Mouse (Mus musculus): ENCODE data around the gene Fig4.

Gene Fig4

GRCm38 (mm10) chr10:41302689-41303431 is at the start of gene Fig4:
Fig4 (minus strand) TSS chr10:41303260.
- DNase-seq (ENCODE audit: low spot score in 2 of 2), result peak; percentile 92 to 96

- DNase-seq (ENCODE audit: low spot score in 2 of 2), result no peak
These were observed 38.3 kb upstream of the Fig4 start for GRCm38 (mm10) chr10:41341346-41341745.

GRCm38 (mm10) chr10:41332533-41333043 is 29.5 kb upstream of the Fig4 start:
- DNase-seq (ENCODE audit: low spot score in 2 of 2), result no peak

- no peak for DNase-seq (ENCODE audit: low spot score in 2 of 2)
These were observed 12.8 kb upstream of the Fig4 start for GRCm38 (mm10) chr10:41315866-41316265.

GRCm38 (mm10) chr10:41308205-41308604 is 5.1 kb upstream of the Fig4 start:
- no peak for DNase-seq (ENCODE audit: low spot score in 2 of 2)

GRCm38 (mm10) chr10:41304961-41305455 is 1.9 kb upstream of the Fig4 start:
- no peak for DNase-seq (ENCODE audit: low spot score in 2 of 2)

- DNase-seq (ENCODE audit: low spot score in 2 of 2), result peak; percentile 88 to 90
These were observed 782 bp upstream of the Fig4 start, which contains the start of gene Ak9 for GRCm38 (mm10) chr10:41303639-41304444. Ak9 (plus strand) TSS chr10:41303980.

GRCm38 (mm10) chr10:41300161-41300560 is 2.9 kb downstream of the Fig4 start:
- DNase-seq (ENCODE audit: low spot score in 2 of 2), result no peak

GRCm38 (mm10) chr10:41295145-41295544 is 7.9 kb downstream of the Fig4 start:
- no peak for DNase-seq (ENCODE audit: low spot score in 2 of 2)

- no peak for DNase-seq (ENCODE audit: low spot score in 2 of 2)
These were observed 8.3 kb downstream of the Fig4 start for GRCm38 (mm10) chr10:41294734-41295133.

GRCm38 (mm10) chr10:41293019-41293418 is 10.0 kb downstream of the Fig4 start:
- DNase-seq (ENCODE audit: low spot score in 2 of 2), result no peak

- DNase-seq (ENCODE audit: low spot score in 2 of 2), result no peak
These were observed 12.0 kb downstream of the Fig4 start for GRCm38 (mm10) chr10:41291021-41291420.

GRCm38 (mm10) chr10:41288771-41289415 is 14.2 kb downstream of the Fig4 start:
- DNase-seq (ENCODE audit: low spot score in 2 of 2), result peak; percentile 84 to 94

- no peak for DNase-seq (ENCODE audit: low spot score in 2 of 2)
These were observed 15.0 kb downstream of the Fig4 start for GRCm38 (mm10) chr10:41288074-41288473.

GRCm38 (mm10) chr10:41287618-41288017 is 15.4 kb downstream of the Fig4 start:
- DNase-seq (ENCODE audit: low spot score in 2 of 2), result no peak

GRCm38 (mm10) chr10:41282086-41282485 is 21.0 kb downstream of the Fig4 start:
- no peak for DNase-seq (ENCODE audit: low spot score in 2 of 2)

GRCm38 (mm10) chr10:41280796-41281195 is 22.3 kb downstream of the Fig4 start:
- DNase-seq (ENCODE audit: low spot score in 2 of 2), result no peak

GRCm38 (mm10) chr10:41280177-41280576 is 22.9 kb downstream of the Fig4 start:
- no peak for DNase-seq (ENCODE audit: low spot score in 2 of 2)

GRCm38 (mm10) chr10:41278808-41279207 is 24.3 kb downstream of the Fig4 start:
- no peak for DNase-seq (ENCODE audit: low spot score in 2 of 2)

- DNase-seq (ENCODE audit: low spot score in 2 of 2), result no peak
These were observed 28.2 kb downstream of the Fig4 start for GRCm38 (mm10) chr10:41274871-41275270.

- no peak for DNase-seq (ENCODE audit: low spot score in 2 of 2)
These were observed 31.2 kb downstream of the Fig4 start for GRCm38 (mm10) chr10:41271860-41272259.

- DNase-seq (ENCODE audit: low spot score in 2 of 2), result no peak
These were observed 41.2 kb downstream of the Fig4 start for GRCm38 (mm10) chr10:41261889-41262288.

All from spleen, postnatal 4 days (tissue).